Mouse (Mus musculus): ENCODE measurements around the gene Msi2. TPM values are rescaled to one million over a fixed set of nuclear protein-coding genes. Genes with fewer than 3 reads are reported as not detected.

Msi2 gene
- polyA plus RNA-seq, 1 experiment from 2014 or later: 15.9 TPM

DNA sequence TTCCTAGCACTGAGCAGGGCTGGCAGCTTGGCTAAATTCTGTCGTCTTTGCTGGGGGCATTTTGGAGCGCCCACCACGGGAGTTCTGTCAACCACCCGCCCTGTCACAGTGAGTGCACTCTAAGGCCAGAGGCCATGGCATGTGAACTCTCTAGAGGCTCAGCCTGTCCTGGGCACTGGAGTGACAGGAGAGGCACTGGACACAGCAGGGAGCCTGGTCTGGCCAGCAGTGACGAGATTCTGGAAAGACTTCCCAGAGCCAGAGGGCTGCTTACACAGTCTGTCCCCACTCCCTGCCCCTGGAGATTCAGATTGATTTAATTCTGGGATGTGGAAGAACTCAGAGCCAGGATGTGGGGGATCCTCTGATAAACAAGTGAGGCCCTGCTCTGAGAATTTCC lies 318.9 kb downstream of the Msi2 start:
- H3K4me1 ChIP-seq: peaks cover 73% of the 10 kb centered on the region
- H3K36me3 ChIP-seq: peaks cover 8% of the 10 kb centered on the region; the same call in 1 of the 2 replicates
- H3K27ac ChIP-seq: peak overlapping the region; percentile 26
- DNase-seq (ENCODE audit: low spot score): no peak
- WGBS: 47% methylated on average over 5 of the region's 5 CpGs
- no peaks in the 10 kb centered on the region for H3K27me3 ChIP-seq (ENCODE audit: insufficient read depth, poor library complexity, severe bottlenecking)
- H3K4me3 ChIP-seq: no peak overlapping the region
- H3K9me3 ChIP-seq: no peaks in the 10 kb centered on the region

DNA sequence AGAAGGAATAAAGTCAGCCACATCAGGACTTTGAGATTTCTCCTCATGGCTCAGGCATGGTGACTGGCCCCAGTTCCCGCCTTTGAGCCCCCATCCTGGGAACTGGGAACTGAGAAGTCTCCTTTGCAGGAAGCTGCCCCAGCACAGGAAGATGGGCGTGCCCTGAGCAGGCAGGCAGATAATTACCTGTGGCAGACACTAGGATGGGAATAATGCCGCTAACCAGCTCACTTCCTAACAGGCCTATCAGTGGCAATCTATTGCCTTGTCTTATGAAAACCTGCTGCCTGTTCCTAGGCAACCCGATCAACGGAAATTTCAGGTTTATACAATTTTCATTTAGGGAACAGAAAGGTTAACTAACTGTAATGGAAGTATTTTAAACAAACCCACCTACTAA lies 319.3 kb downstream of the Msi2 start:
- DNase-seq (ENCODE audit: low spot score): no peak
- Histone ChIP-seq H3K27me3 (ENCODE audit: insufficient read depth, poor library complexity, severe bottlenecking) (no peaks in the 10 kb centered on the region), H3K27ac (peak overlapping the region; percentile 26; the same call in 1 of the 2 replicates), H3K4me3 (no peak overlapping the region), H3K9me3 (no peaks in the 10 kb centered on the region), H3K36me3 (peaks cover 11% of the 10 kb centered on the region; the same call in 1 of the 2 replicates), H3K4me1 (peaks cover 73% of the 10 kb centered on the region)
- WGBS: 73% methylated on average over 5 of the region's 5 CpGs

GRCm38 (mm10) chr11:88395076-88395990 lies 323.0 kb downstream of the Msi2 start:
- H3K4me3 ChIP-seq: no peak overlapping the region
- peaks cover 43% of the 10 kb centered on the region for H3K4me1 ChIP-seq
- H3K9me3 ChIP-seq: no peaks in the 10 kb centered on the region
- H3K27ac ChIP-seq: peak overlapping the region; percentile 64
- no peaks in the 10 kb centered on the region for H3K27me3 ChIP-seq (ENCODE audit: insufficient read depth, poor library complexity, severe bottlenecking)
- WGBS: 76% methylated on average over 8 of the region's 8 CpGs
- H3K36me3 ChIP-seq: peaks cover 20% of the 10 kb centered on the region; the same call in 1 of the 2 replicates
- no peak for DNase-seq (ENCODE audit: low spot score)

DNA sequence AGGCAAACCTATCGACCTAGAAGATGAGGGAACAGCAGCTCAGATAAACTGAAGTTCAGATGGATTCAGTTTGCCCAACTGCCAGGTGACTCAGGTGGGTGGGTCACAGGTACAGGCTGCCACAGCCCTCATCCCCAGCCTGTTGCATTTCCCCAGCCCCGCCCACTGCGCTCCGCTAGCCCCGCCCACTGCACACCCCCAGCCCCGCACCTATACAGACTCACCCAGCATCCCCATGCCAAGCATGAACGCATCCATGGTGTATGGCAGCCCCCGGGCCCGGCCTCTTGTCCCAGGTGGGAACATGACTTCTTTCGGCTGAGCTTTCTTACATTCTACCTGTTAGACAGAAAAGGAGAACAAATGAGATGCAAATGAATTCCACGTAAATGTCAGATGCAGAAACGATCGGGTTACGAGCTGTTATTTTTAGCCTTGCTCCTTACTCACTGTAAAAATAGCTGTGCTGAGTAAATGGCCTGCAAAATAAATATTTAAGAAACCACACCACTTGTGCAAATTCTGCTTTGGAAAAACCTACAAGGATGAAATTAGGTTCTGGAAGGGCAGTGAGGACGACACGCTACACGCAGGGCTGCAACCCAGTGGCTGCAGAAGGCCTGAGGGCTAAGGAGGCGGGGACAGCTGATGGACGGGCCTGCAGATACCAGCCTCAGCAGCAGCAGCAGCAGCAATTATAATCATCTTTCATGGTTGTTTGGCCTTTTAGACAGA lies 323.8 kb downstream of the Msi2 start:
- Histone ChIP-seq H3K36me3 (peaks cover 15% of the 10 kb centered on the region; the same call in 1 of the 2 replicates), H3K4me3 (no peak overlapping the region), H3K27ac (peak overlapping the region; percentile 64; the same call in 1 of the 2 replicates), H3K27me3 (ENCODE audit: insufficient read depth, poor library complexity, severe bottlenecking) (no peaks in the 10 kb centered on the region), H3K9me3 (no peaks in the 10 kb centered on the region), H3K4me1 (peaks cover 35% of the 10 kb centered on the region)
- WGBS: 61% methylated on average over 19 of the region's 19 CpGs
- DNase-seq (ENCODE audit: low spot score): no peak

DNA sequence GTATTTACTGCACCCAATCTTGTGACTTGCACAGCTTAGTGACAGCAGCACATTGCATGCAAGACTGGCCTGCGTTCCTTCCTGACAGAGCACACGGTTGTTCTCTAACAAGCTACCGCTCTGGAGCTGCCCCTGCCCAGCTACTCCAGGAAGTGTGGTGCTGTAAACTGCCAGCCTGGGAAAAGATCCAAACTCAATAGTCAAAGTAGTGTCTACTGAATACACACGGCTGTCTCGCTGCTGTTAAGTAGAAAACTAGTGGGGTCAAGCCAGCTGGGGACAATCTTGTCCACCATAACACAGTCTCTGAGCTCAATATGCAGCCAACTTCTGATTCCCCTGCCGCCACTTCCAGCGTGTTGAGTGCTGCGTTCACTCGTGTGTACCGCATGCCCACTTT lies 325.6 kb downstream of the Msi2 start:
- no peak overlapping the region for H3K27ac ChIP-seq
- peaks cover 28% of the 10 kb centered on the region for H3K4me1 ChIP-seq
- H3K9me3 ChIP-seq: no peaks in the 10 kb centered on the region
- H3K36me3 ChIP-seq: peaks cover 13% of the 10 kb centered on the region; the same call in 1 of the 2 replicates
- WGBS: 90% methylated on average over 10 of the region's 10 CpGs
- no peak for DNase-seq (ENCODE audit: low spot score)
- no peaks in the 10 kb centered on the region for H3K27me3 ChIP-seq (ENCODE audit: insufficient read depth, poor library complexity, severe bottlenecking)
- H3K4me3 ChIP-seq: no peak overlapping the region

- Histone ChIP-seq H3K36me3 (peaks cover 13% of the 10 kb centered on the region; the same call in 1 of the 2 replicates), H3K27ac (no peak overlapping the region), H3K4me1 (peaks cover 38% of the 10 kb centered on the region), H3K27me3 (ENCODE audit: insufficient read depth, poor library complexity, severe bottlenecking) (no peaks in the 10 kb centered on the region), H3K4me3 (no peak overlapping the region), H3K9me3 (no peaks in the 10 kb centered on the region)
- DNase-seq (ENCODE audit: low spot score): no peak
- WGBS: 87% methylated on average over 8 of the region's 8 CpGs
These were observed 327.0 kb downstream of the Msi2 start for GRCm38 (mm10) chr11:88391181-88391814.

- H3K9me3 ChIP-seq: no peaks in the 10 kb centered on the region
- H3K4me3 ChIP-seq: no peak overlapping the region
- H3K27me3 ChIP-seq (ENCODE audit: insufficient read depth, poor library complexity, severe bottlenecking): no peaks in the 10 kb centered on the region
- H3K4me1 ChIP-seq: peaks cover 23% of the 10 kb centered on the region
- 95% methylated on average over 6 of the region's 6 CpGs for WGBS
- no peak for DNase-seq (ENCODE audit: low spot score)
- no peak overlapping the region for H3K27ac ChIP-seq
- peaks cover 27% of the 10 kb centered on the region for H3K36me3 ChIP-seq
These were observed 328.8 kb downstream of the Msi2 start for GRCm38 (mm10) chr11:88389530-88389929.

DNA sequence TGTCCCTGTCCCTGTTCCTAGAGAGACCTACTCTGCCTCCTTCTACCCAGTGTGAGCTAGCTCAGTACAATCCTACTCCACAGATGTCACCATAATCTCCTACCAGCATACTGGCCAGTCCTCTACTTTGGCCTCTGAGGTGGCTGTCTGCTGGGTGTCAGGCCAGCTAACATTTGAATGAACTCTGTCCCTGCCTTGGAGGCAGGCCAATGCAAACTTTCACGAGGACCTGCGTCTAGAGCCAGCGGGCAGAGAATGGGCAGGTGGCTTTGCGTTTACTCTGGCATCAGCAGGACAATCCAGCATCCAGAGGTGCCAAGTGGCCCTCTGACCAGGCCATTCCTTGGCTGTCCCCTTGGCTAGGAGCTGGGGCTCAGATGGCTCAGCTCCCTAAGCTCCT lies 331.4 kb downstream of the Msi2 start:
- Histone ChIP-seq H3K4me1 (peaks cover 33% of the 10 kb centered on the region), H3K27me3 (ENCODE audit: insufficient read depth, poor library complexity, severe bottlenecking) (no peaks in the 10 kb centered on the region), H3K36me3 (peaks cover 15% of the 10 kb centered on the region), H3K9me3 (no peaks in the 10 kb centered on the region), H3K4me3 (no peak overlapping the region), H3K27ac (no peak overlapping the region)
- DNase-seq (ENCODE audit: low spot score): no peak
- WGBS: 90% methylated on average over 4 of the region's 4 CpGs

DNA sequence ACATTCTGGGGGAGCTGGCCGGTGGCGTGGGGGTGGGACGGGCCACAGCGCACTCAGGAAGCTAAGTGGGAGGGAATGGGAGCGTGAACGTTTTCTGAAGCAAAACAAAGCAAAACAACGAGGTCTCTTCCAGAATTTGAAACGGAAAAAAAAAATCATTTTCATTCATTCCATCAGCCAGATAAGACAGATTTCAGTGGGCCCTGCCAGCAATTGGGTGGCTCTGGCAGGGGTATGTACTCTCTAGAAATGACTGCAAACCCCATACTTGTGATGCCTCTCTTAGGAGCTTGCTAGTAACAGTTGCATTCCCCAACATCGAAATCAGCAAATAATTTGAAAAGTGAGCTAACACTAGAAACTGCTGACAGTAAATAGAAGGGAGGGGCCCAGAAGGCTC lies 335.9 kb downstream of the Msi2 start:
- Histone ChIP-seq H3K4me1 (peaks cover 62% of the 10 kb centered on the region), H3K9me3 (no peaks in the 10 kb centered on the region), H3K27me3 (ENCODE audit: insufficient read depth, poor library complexity, severe bottlenecking) (no peaks in the 10 kb centered on the region), H3K27ac (peak overlapping the region; percentile 60; the same call in 1 of the 2 replicates), H3K36me3 (peaks cover 24% of the 10 kb centered on the region), H3K4me3 (no peak overlapping the region)
- no peak for DNase-seq (ENCODE audit: low spot score)
- 63% methylated on average over 9 of the region's 9 CpGs for WGBS

DNA sequence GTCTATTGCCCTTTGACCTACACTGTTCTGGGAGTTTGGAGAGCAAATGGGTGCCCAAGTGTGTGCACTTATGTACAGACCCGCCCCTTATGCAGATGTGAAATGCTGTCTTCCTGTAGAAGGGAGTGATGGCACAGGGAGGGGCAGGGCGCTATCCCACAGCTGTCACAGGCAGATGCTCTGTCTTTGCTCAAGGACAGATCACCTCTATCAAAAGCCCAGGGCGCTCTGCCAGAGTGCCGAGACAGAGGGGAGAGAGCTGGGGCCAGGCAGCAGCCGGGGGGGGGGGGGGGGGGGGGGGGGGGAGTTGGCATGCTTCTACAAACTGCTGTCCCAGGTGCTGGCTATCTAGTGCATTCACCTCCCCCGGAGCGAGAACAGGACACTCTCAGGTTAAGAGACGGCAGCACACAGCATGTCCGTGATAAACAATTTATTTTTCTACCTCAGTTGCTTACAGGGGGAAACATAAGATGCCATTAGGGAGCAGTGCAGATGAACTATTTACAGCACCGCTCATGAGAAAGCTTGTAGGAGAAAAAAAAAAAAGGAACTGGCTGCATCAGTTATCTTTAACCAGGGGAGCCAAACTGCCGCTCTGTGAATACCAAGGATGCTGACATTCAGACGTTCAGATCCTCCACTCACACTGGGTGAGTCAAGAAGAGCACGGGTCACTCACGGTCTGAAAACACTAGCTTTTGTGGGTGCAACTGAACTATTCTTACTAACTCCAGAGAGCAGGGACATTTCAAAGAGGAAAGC lies 337.0 kb downstream of the Msi2 start:
- peak overlapping the region; percentile 60; the same call in 1 of the 2 replicates for H3K27ac ChIP-seq
- peaks cover 60% of the 10 kb centered on the region for H3K4me1 ChIP-seq
- no peaks in the 10 kb centered on the region for H3K9me3 ChIP-seq
- 32% methylated on average over 12 of the region's 14 CpGs for WGBS
- no peaks in the 10 kb centered on the region for H3K27me3 ChIP-seq (ENCODE audit: insufficient read depth, poor library complexity, severe bottlenecking)
- peaks cover 32% of the 10 kb centered on the region for H3K36me3 ChIP-seq
- no peak for DNase-seq (ENCODE audit: low spot score)
- H3K4me3 ChIP-seq: no peak overlapping the region

- peaks cover 18% of the 10 kb centered on the region for H3K36me3 ChIP-seq
- peak overlapping the region; percentile 73 for H3K27ac ChIP-seq
- DNase-seq (ENCODE audit: low spot score): no peak
- H3K9me3 ChIP-seq: no peaks in the 10 kb centered on the region
- H3K4me1 ChIP-seq: peaks cover 68% of the 10 kb centered on the region
- H3K4me3 ChIP-seq: no peak overlapping the region
- WGBS: 50% methylated on average over 2 of the region's 2 CpGs
- no peaks in the 10 kb centered on the region for H3K27me3 ChIP-seq (ENCODE audit: insufficient read depth, poor library complexity, severe bottlenecking)
These were observed 338.7 kb downstream of the Msi2 start for GRCm38 (mm10) chr11:88379635-88380034.

GRCm38 (mm10) chr11:88378686-88379339 lies 339.5 kb downstream of the Msi2 start:
- H3K4me3 ChIP-seq: no peak overlapping the region
- H3K4me1 ChIP-seq: peaks cover 71% of the 10 kb centered on the region
- H3K9me3 ChIP-seq: no peaks in the 10 kb centered on the region
- H3K27me3 ChIP-seq (ENCODE audit: insufficient read depth, poor library complexity, severe bottlenecking): no peaks in the 10 kb centered on the region
- WGBS: 59% methylated on average over 9 of the region's 9 CpGs
- peak overlapping the region; percentile 73 for H3K27ac ChIP-seq
- peaks cover 17% of the 10 kb centered on the region for H3K36me3 ChIP-seq
- DNase-seq (ENCODE audit: low spot score): no peak
